In genomic region chr2:72144576-72145200, GRCm38 (mm10) we compare ENCODE assay signal across 9 mouse cellular contexts.
DNase-seq lines count a peak whose midpoint lies in the region; ATAC-seq and TF ChIP-seq lines count a peak whose summit lies in the region.
"Had no signal": no experiment of that assay in that cellular context is flagged by ENCODE, and none has a peak within 500 bp of the region (broad histone marks: within the 10 kb centered on the region; RNA-seq: fewer than 3 reads in every experiment).

No protein-coding gene starts in this region.

- WGBS in limb, embryonic 13.5 days = 34% methylated on average over 7 of the region's 7 CpGs
- WGBS in limb, embryonic 10.5 days = 67% methylated on average over 7 of the region's 7 CpGs

- no peaks in the 10 kb centered on the region for H3K36me3 ChIP-seq in limb, embryonic 13.5 days
- no peaks in the 10 kb centered on the region for H3K36me3 ChIP-seq in limb, embryonic 10.5 days

- peak; percentile 58 for DNase-seq in adrenal gland, adult 2 months
- no peak for DNase-seq in adrenal gland, adult 18-20 months (ENCODE audit: low spot score in 2 of 2)
- no peak for DNase-seq in limb, embryonic 10.5 days (ENCODE audit: low spot score)
- DNase-seq in testis, postnatal 10 days (ENCODE audit: low spot score) = peak; percentile 28
- DNase-seq in urinary bladder, postnatal 36 days (ENCODE audit: low spot score in 2 of 2) = no peak
- no peak for DNase-seq in gastrocnemius, adult 2 months
- DNase-seq: heart, adult 18-20 months had no signal

- no peak overlapping the region for H3K4me3 ChIP-seq in limb, embryonic 13.5 days
- no peak overlapping the region for H3K4me3 ChIP-seq in limb, embryonic 10.5 days
- no peak overlapping the region for H3K4me3 ChIP-seq in gastrocnemius, adult 2 months

- no peak for TF ChIP-seq CTCF in gastrocnemius, adult 2 months (IDR thresholded peaks at IDR 0.05)

- H3K9me3 ChIP-seq in limb, embryonic 13.5 days = no peaks in the 10 kb centered on the region
- no peaks in the 10 kb centered on the region for H3K9me3 ChIP-seq in limb, embryonic 10.5 days (replicated peaks)

- no peak overlapping the region for H3K27ac ChIP-seq in limb, embryonic 13.5 days
- no peak overlapping the region for H3K27ac ChIP-seq in limb, embryonic 10.5 days
- no peak overlapping the region for H3K27ac ChIP-seq in gastrocnemius, adult 2 months

- peaks cover 28% of the 10 kb centered on the region for H3K4me1 ChIP-seq in limb, embryonic 13.5 days
- peaks cover 17% of the 10 kb centered on the region for H3K4me1 ChIP-seq in limb, embryonic 10.5 days

- intact Hi-C loops in gastrocnemius, adult 2 months (cut with DNase I) = no loop called here

- no peak overlapping the region for H3K4me2 ChIP-seq in limb, embryonic 13.5 days (replicated peaks)

- no peak overlapping the region for H3K9ac ChIP-seq in limb, embryonic 13.5 days

- 0 out of 2 replicates have a peak, but pooled peaks have one; percentile 36 for ATAC-seq in limb, embryonic 13.5 days (ENCODE audit: low FRiP score, low read depth)
- peak; percentile 86 for ATAC-seq in activated CD4-positive, CD25-positive, alpha-beta regulatory T cell, adult 4 months

- H3K27me3 ChIP-seq in limb, embryonic 13.5 days = no peaks in the 10 kb centered on the region
- H3K27me3 ChIP-seq in limb, embryonic 10.5 days (ENCODE audit: low read depth, poor library complexity, severe bottlenecking) = peaks cover 7% of the 10 kb centered on the region; the same call in 1 of the 2 replicates

Comparison
In these comparisons a context has a peak if more than half of its experiments do, and no peak if none do; other contexts are left out.
1. DNase-seq: peak in adrenal gland, adult 2 months (single experiment) and testis, postnatal 10 days (single experiment); none in adrenal gland, adult 18-20 months (0 of 2), limb, embryonic 10.5 days (single experiment), urinary bladder, postnatal 36 days (0 of 2) and gastrocnemius, adult 2 months (single experiment).